Mouse (Mus musculus) cerebellum, adult 2 months (tissue): Measurements from ENCODE around the gene Rapgef5.

Source experiments
- CTCF ChIP-seq: fragments of 200-500 bp; IDR thresholded peaks from 2 replicates; pipeline ENCODE4 v1.5.1; 2011; ENCODE audit warnings: low read depth, mild to moderate bottlenecking, control low read depth, low read length, moderate library complexity, borderline replicate concordance; ENCODE audit not compliant: insufficient read depth
- POLR2A ChIP-seq: fragments of 200-500 bp; IDR thresholded peaks from 2 replicates; pipeline ENCODE4 v1.6.1; 2011; ENCODE audit warnings: low read length, control low read depth, borderline replicate concordance; ENCODE audit not compliant: insufficient read depth

DNA sequence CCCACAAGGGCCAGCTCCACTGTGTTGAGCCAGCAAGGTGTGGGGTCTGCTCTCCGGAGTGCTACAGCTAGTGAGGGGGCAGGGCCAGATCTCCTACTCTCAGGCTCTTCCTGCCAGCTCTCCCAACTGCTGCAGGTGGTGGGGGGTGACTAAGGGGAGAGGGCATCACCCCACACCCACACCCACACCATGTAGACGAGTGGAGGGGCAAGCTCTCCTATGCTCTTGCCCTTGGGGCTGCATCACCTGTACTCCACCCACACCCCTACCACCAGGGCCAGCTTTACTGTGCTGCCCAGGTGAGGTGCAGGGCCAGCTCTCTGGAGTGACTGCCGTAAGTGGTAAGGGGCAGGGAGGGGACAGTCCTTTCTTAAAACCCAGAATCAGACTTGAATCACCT, 89.7 kb downstream of the Rapgef5 start:
- TF ChIP-seq CTCF (no peak), POLR2A (no peak)
